Comparison of ENCODE assay signal across 16 mouse cellular contexts in the genomic region with DNA sequence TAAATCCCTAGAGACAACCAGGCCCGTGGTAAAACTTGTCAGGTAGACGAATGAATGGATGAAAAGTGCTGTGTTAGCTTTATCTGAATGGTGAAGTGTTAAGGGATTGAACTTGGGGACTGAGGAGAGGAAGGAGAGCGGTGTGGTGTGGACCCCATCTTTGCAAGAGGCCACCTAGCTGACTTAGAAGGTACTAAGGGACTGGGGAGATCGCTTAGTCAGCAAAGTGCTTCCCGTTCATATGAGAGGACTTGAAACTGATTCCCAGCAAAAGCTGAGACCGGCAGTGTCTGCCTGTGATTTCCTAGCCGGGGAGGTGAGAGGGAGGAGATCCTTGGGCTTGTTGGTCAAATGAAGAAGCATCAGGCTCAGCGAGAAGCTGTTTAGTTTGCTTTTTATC.
"Had no signal": no experiment of that assay in that cellular context is flagged by ENCODE, and none has a peak within 500 bp of the region (broad histone marks: within the 10 kb centered on the region; RNA-seq: fewer than 3 reads in every experiment).

No protein-coding gene starts in this region.

- H3K4me3 ChIP-seq: neural tube, embryonic 12.5 days; neural tube, embryonic 13.5 days; neural tube, embryonic 15.5 days; stomach, embryonic 15.5 days had no signal

- H3K9ac ChIP-seq: neural tube, embryonic 12.5 days; neural tube, embryonic 13.5 days; neural tube, embryonic 15.5 days; stomach, embryonic 15.5 days had no signal

- H3K9me3 ChIP-seq: neural tube, embryonic 12.5 days; neural tube, embryonic 13.5 days; neural tube, embryonic 15.5 days; stomach, embryonic 15.5 days had no signal

- H3K36me3 ChIP-seq: neural tube, embryonic 12.5 days; neural tube, embryonic 13.5 days; neural tube, embryonic 15.5 days; stomach, embryonic 15.5 days had no signal

- H3K4me2 ChIP-seq: neural tube, embryonic 12.5 days; neural tube, embryonic 13.5 days; neural tube, embryonic 15.5 days; stomach, embryonic 15.5 days had no signal

- H3K27me3 ChIP-seq: neural tube, embryonic 12.5 days; neural tube, embryonic 13.5 days; neural tube, embryonic 15.5 days; stomach, embryonic 15.5 days had no signal

- DNase-seq: right cerebral cortex, adult 18-20 months; right cerebral cortex, postnatal 14 days; right cerebral cortex, postnatal 25 days; right cerebral cortex, postnatal 4 days; spleen, adult 18-20 months; thymus, adult 18-20 months; thymus, adult 2 months; thymus, postnatal 14 days; thymus, postnatal 25 days; thymus, postnatal 36 days; thymus, postnatal 4 days had no signal

- H3K4me1 ChIP-seq: neural tube, embryonic 12.5 days; neural tube, embryonic 15.5 days; stomach, embryonic 15.5 days had no signal

- H3K27ac ChIP-seq: neural tube, embryonic 12.5 days; neural tube, embryonic 13.5 days; neural tube, embryonic 15.5 days; stomach, embryonic 15.5 days; stomach, postnatal 0 days had no signal
